Mouse (Mus musculus): Measurements from ENCODE around the gene Bmyc.
A peak's percentile ranks its signal among the peaks of the same experiment; 100 is the strongest.

DNA sequence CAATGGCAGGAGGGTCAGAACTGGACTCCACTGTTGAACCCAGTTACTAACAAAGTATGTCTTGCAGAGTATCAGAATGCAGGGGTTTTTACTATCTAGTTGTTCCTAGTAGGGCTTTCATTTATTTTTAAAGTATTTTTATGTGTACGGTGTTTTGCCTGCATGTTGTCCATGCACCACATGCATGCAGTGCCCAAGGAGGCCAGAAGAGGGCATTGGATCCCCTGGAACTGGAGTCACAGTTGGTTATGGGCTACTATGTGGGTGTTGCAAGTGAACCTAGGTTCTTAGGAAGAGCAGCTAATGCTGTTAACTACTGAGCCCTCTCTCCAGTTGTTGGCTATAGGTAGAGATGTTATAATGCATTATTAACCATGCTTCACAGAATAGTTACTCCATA lies 43.0 kb upstream of the Bmyc start:
- peak; percentile 49; the same call in 1 of the 2 replicates for TF ChIP-seq CTCF (IDR thresholded peaks at IDR 0.05; ENCODE audit: low read depth, low read length)
- no peak for TF ChIP-seq POLR2A (IDR thresholded peaks at IDR 0.05; ENCODE audit: borderline replicate concordance, low read depth, low read length)

All from bone marrow macrophage, adult 2 months (primary cell).